31 mouse cellular contexts compared by ENCODE assay signal in genomic region chr1:120186204-120186603, GRCm38 (mm10).
A peak's percentile ranks its signal among the peaks of the same experiment; 100 is the strongest.
DNase-seq lines count a peak whose midpoint lies in the region; ATAC-seq and TF ChIP-seq lines count a peak whose summit lies in the region.
"Had no signal": no experiment of that assay in that cellular context is flagged by ENCODE, and none has a peak within 500 bp of the region (broad histone marks: within the 10 kb centered on the region; RNA-seq: fewer than 3 reads in every experiment).

No protein-coding gene starts in this region.

- peak; percentile 43; the same call in 1 of the 2 replicates for ATAC-seq in forebrain, embryonic 12.5 days (ENCODE audit: low FRiP score)
- ATAC-seq in midbrain, embryonic 11.5 days (ENCODE audit: low FRiP score), result peak; percentile 78
- ATAC-seq in midbrain, embryonic 12.5 days (ENCODE audit: low FRiP score, low read depth), result peak; percentile 53; the same call in 1 of the 2 replicates
- no peak for ATAC-seq in midbrain, postnatal 0 days (ENCODE audit: low FRiP score)
- ATAC-seq: intestine, postnatal 0 days; liver, embryonic 12.5 days; liver, postnatal 0 days; lung, postnatal 0 days; Patski had no signal

- 0 out of 2 replicates have a peak, but pooled peaks cover 3% of the 10 kb centered on the region for H3K9me3 ChIP-seq in forebrain, embryonic 12.5 days
- H3K9me3 ChIP-seq in forebrain, embryonic 10.5 days, result no peaks in the 10 kb centered on the region
- H3K9me3 ChIP-seq in midbrain, embryonic 11.5 days (ENCODE audit: control insufficient read depth, low read length), result no peaks in the 10 kb centered on the region; the same call in 1 of the 2 replicates
- no peaks in the 10 kb centered on the region for H3K9me3 ChIP-seq in midbrain, embryonic 10.5 days (replicated peaks)
- 0 out of 2 replicates have a peak, but pooled peaks cover under 1% of the 10 kb centered on the region for H3K9me3 ChIP-seq in midbrain, embryonic 12.5 days
- no peaks in the 10 kb centered on the region for H3K9me3 ChIP-seq in midbrain, postnatal 0 days (ENCODE audit: low read length)
- H3K9me3 ChIP-seq: embryonic facial prominence, embryonic 12.5 days; G1E; liver, embryonic 12.5 days had no signal

- peaks cover 9% of the 10 kb centered on the region; the same call in 1 of the 2 replicates for H3K4me1 ChIP-seq in forebrain, embryonic 12.5 days
- peaks cover 19% of the 10 kb centered on the region for H3K4me1 ChIP-seq in forebrain, embryonic 10.5 days
- H3K4me1 ChIP-seq in midbrain, embryonic 11.5 days (ENCODE audit: control insufficient read depth, insufficient read depth, low read length), result peaks cover 3% of the 10 kb centered on the region; the same call in 1 of the 2 replicates
- H3K4me1 ChIP-seq in midbrain, embryonic 10.5 days, result peaks cover 18% of the 10 kb centered on the region
- H3K4me1 ChIP-seq in midbrain, embryonic 12.5 days, result peaks cover 11% of the 10 kb centered on the region
- no peaks in the 10 kb centered on the region for H3K4me1 ChIP-seq in midbrain, postnatal 0 days (ENCODE audit: insufficient read depth, low read length)
- H3K4me1 ChIP-seq: embryonic facial prominence, embryonic 12.5 days; liver, embryonic 12.5 days; megakaryocyte, embryonic 14.5 days had no signal

- no peaks in the 10 kb centered on the region for H3K36me3 ChIP-seq in forebrain, embryonic 12.5 days (replicated peaks)
- no peaks in the 10 kb centered on the region for H3K36me3 ChIP-seq in forebrain, embryonic 10.5 days (replicated peaks)
- H3K36me3 ChIP-seq in midbrain, embryonic 11.5 days (ENCODE audit: control insufficient read depth, insufficient read depth, low read length), result no peaks in the 10 kb centered on the region
- no peaks in the 10 kb centered on the region for H3K36me3 ChIP-seq in midbrain, embryonic 10.5 days
- no peaks in the 10 kb centered on the region for H3K36me3 ChIP-seq in midbrain, embryonic 12.5 days
- no peaks in the 10 kb centered on the region for H3K36me3 ChIP-seq in midbrain, postnatal 0 days (ENCODE audit: insufficient read depth, low read length)
- H3K36me3 ChIP-seq: embryonic facial prominence, embryonic 12.5 days; G1E; liver, embryonic 12.5 days had no signal

- TF ChIP-seq CTCF in midbrain, postnatal 0 days (IDR thresholded peaks at IDR 0.05), result no peak

- 30% methylated on average over 6 of the region's 6 CpGs for WGBS in forebrain, embryonic 12.5 days
- 36% methylated on average over 6 of the region's 6 CpGs for WGBS in forebrain, embryonic 10.5 days
- 42% methylated on average over 6 of the region's 6 CpGs for WGBS in midbrain, embryonic 11.5 days
- WGBS in midbrain, embryonic 10.5 days, result 33% methylated on average over 6 of the region's 6 CpGs
- 33% methylated on average over 6 of the region's 6 CpGs for WGBS in midbrain, embryonic 12.5 days
- WGBS in midbrain, postnatal 0 days, result 34% methylated on average over 6 of the region's 6 CpGs

- no peak overlapping the region for H3K4me3 ChIP-seq in forebrain, embryonic 12.5 days (replicated peaks)
- no peak overlapping the region for H3K4me3 ChIP-seq in forebrain, embryonic 10.5 days
- no peak overlapping the region for H3K4me3 ChIP-seq in midbrain, embryonic 11.5 days (ENCODE audit: low read depth, low read length)
- H3K4me3 ChIP-seq in midbrain, embryonic 10.5 days, result no peak overlapping the region
- no peak overlapping the region for H3K4me3 ChIP-seq in midbrain, embryonic 12.5 days
- H3K4me3 ChIP-seq in midbrain, postnatal 0 days (ENCODE audit: low read depth, low read length), result no peak overlapping the region
- H3K4me3 ChIP-seq: embryonic facial prominence, embryonic 12.5 days; liver, embryonic 12.5 days; megakaryocyte, embryonic 14.5 days had no signal

- no peak overlapping the region for H3K4me2 ChIP-seq in forebrain, embryonic 12.5 days
- H3K4me2 ChIP-seq in midbrain, embryonic 11.5 days, result no peak overlapping the region
- H3K4me2 ChIP-seq in midbrain, embryonic 12.5 days (replicated peaks), result no peak overlapping the region
- H3K4me2 ChIP-seq in midbrain, postnatal 0 days (ENCODE audit: low read depth, low read length, poor library complexity, severe bottlenecking), result no peak overlapping the region
- H3K4me2 ChIP-seq: embryonic facial prominence, embryonic 12.5 days; heart, embryonic 11.5 days; liver, embryonic 12.5 days had no signal

- H3K9ac ChIP-seq in forebrain, embryonic 12.5 days, result no peak overlapping the region
- H3K9ac ChIP-seq in midbrain, embryonic 11.5 days (ENCODE audit: low read length), result no peak overlapping the region
- H3K9ac ChIP-seq in midbrain, embryonic 12.5 days (replicated peaks), result no peak overlapping the region
- H3K9ac ChIP-seq in midbrain, postnatal 0 days (replicated peaks; ENCODE audit: low read length, poor library complexity, severe bottlenecking), result no peak overlapping the region
- H3K9ac ChIP-seq: embryonic facial prominence, embryonic 12.5 days; liver, embryonic 12.5 days; liver, postnatal 0 days had no signal

- DNase-seq in forebrain, embryonic 10.5 days (ENCODE audit: extremely low spot score, low spot score), result no peak
- DNase-seq in midbrain, embryonic 11.5 days (ENCODE audit: low spot score, missing footprints), result no peak
- DNase-seq in midbrain, embryonic 10.5 days (ENCODE audit: low spot score), result no peak
- peak; percentile 5 for DNase-seq in midbrain, postnatal 0 days (ENCODE audit: low spot score)
- no peak for DNase-seq in lung, adult 18-20 months
- DNase-seq in frontal cortex, postnatal 25 days (ENCODE audit: low spot score in 2 of 2), result no peak
- DNase-seq: adrenal gland, postnatal 10 days; cerebellum, adult 11-12 months; cerebellum, adult 9-11 months; embryo, embryonic 11 days; gastrocnemius, postnatal 25 days; heart, adult 11 months; heart, postnatal 4 days; layer of hippocampus, postnatal 36 days; left cerebral cortex, postnatal 4 days; liver, postnatal 0 days; lung, postnatal 4 days; right cerebral cortex, postnatal 4 days; thymus, adult 18-20 months; thymus, postnatal 36 days had no signal

- peaks cover 3% of the 10 kb centered on the region; the same call in 1 of the 2 replicates for H3K27me3 ChIP-seq in forebrain, embryonic 12.5 days
- no peaks in the 10 kb centered on the region for H3K27me3 ChIP-seq in forebrain, embryonic 10.5 days (ENCODE audit: poor library complexity, severe bottlenecking)
- H3K27me3 ChIP-seq in midbrain, embryonic 11.5 days (ENCODE audit: control insufficient read depth, insufficient read depth, low read length), result no peaks in the 10 kb centered on the region
- H3K27me3 ChIP-seq in midbrain, embryonic 10.5 days (ENCODE audit: low read depth, poor library complexity, severe bottlenecking), result 0 out of 2 replicates have a peak, but pooled peaks cover 7% of the 10 kb centered on the region
- peaks cover 9% of the 10 kb centered on the region for H3K27me3 ChIP-seq in midbrain, embryonic 12.5 days
- H3K27me3 ChIP-seq in midbrain, postnatal 0 days (ENCODE audit: insufficient read depth, low read length), result no peaks in the 10 kb centered on the region
- H3K27me3 ChIP-seq: embryonic facial prominence, embryonic 12.5 days; liver, embryonic 12.5 days; megakaryocyte, embryonic 14.5 days; Patski had no signal

- no peak overlapping the region for H3K27ac ChIP-seq in forebrain, embryonic 12.5 days
- H3K27ac ChIP-seq in forebrain, embryonic 10.5 days, result no peak overlapping the region
- no peak overlapping the region for H3K27ac ChIP-seq in midbrain, embryonic 11.5 days (ENCODE audit: low read depth, low read length)
- no peak overlapping the region for H3K27ac ChIP-seq in midbrain, embryonic 10.5 days (replicated peaks)
- 0 out of 2 replicates have a peak overlapping the region, but pooled peaks have one; percentile 20 for H3K27ac ChIP-seq in midbrain, embryonic 12.5 days (replicated peaks)
- no peak overlapping the region for H3K27ac ChIP-seq in midbrain, postnatal 0 days (ENCODE audit: low read depth, low read length)
- H3K27ac ChIP-seq: embryonic facial prominence, embryonic 12.5 days; liver, embryonic 12.5 days; stomach, postnatal 0 days had no signal
